Mouse (Mus musculus) spleen, adult 2 months (tissue): ENCODE data around the gene Icam1.

Source experiments
- CTCF ChIP-seq: fragments of 200-500 bp; IDR thresholded peaks from 2 replicates; pipeline ENCODE4 v1.5.1; 2011; ENCODE audit warnings: mild to moderate bottlenecking, inconsistent platforms; ENCODE audit not compliant: insufficient read depth, insufficient read length, insufficient replicate concordance; ENCODE audit errors: extremely low read depth
- POLR2A ChIP-seq: fragments of 200-500 bp; IDR thresholded peaks from 2 replicates; pipeline ENCODE4 v1.6.1; 2011; ENCODE audit warnings: low read depth, low read length, inconsistent platforms

- TF ChIP-seq CTCF = no peak
- no peak for TF ChIP-seq POLR2A
Observed at GRCm38 (mm10) chr9:20972141-20972992, 43.4 kb upstream of the Icam1 start.
